Mouse (Mus musculus) forebrain, embryonic 14.5 days (tissue): ENCODE measurements around the gene Psen1. TPM values are rescaled to one million over a fixed set of nuclear protein-coding genes. Genes with fewer than 3 reads are reported as not detected.

Experiments
- ATAC-seq: fragments of 200-750 bp; cut with Nextera tagmentation; 2 replicates; pipeline ENCODE4 v1.8.0; 2017; ENCODE audit warnings: mild to moderate bottlenecking, moderate library complexity
- DNase-seq: peaks from one replicate; pipeline ENCODE4 v3.0.0-alpha.2; 2015; ENCODE audit warnings: low spot score
- H3K27ac ChIP-seq: fragments of 300-500 bp; sonication (generic); 2 replicates; pipeline ENCODE4 v1.5.1; 2014; ENCODE audit warnings: low read depth, mild to moderate bottlenecking, control low read depth, low read length, moderate library complexity
- H3K27me3 ChIP-seq: fragments of 300-500 bp; sonication (generic); replicated peaks from 2 replicates; pipeline ENCODE4 v1.6.1; 2014; ENCODE audit warnings: low read length, control low read depth, mixed read lengths; ENCODE audit not compliant: control insufficient read depth, insufficient read depth
- H3K36me3 ChIP-seq: fragments of 300-500 bp; sonication (generic); 2 replicates; pipeline ENCODE4 v1.6.1; 2014; ENCODE audit warnings: low read length, control low read depth; ENCODE audit not compliant: control insufficient read depth, insufficient read depth
- H3K4me1 ChIP-seq: fragments of 300-500 bp; sonication (generic); 2 replicates; pipeline ENCODE4 v1.6.1; 2014; ENCODE audit warnings: antibody characterized with exemption, low read length, control low read depth; ENCODE audit not compliant: control insufficient read depth, insufficient read depth
- H3K4me2 ChIP-seq: fragments of 300-500 bp; sonication (generic); 2 replicates; pipeline ENCODE4 v1.6.1; 2014; ENCODE audit warnings: mild to moderate bottlenecking, control low read depth, low read length
- H3K4me3 ChIP-seq: fragments of 300-500 bp; sonication (generic); 2 replicates; pipeline ENCODE4 v1.5.1; 2014; ENCODE audit warnings: low read depth, low read length, control low read depth
- H3K9ac ChIP-seq: fragments of 300-500 bp; sonication (generic); 2 replicates; pipeline ENCODE4 v1.6.1; 2014; ENCODE audit warnings: mild to moderate bottlenecking, low read length, control low read depth, moderate library complexity
- H3K9me3 ChIP-seq: fragments of 300-500 bp; sonication (generic); replicated peaks from 2 replicates; pipeline ENCODE4 v1.6.1; 2016; ENCODE audit warnings: low read length, control low read depth, mixed read lengths; ENCODE audit not compliant: control insufficient read depth
- WGBS: fragments of 180-500 bp; shearing (Covaris S2); extraction: QIAGEN DNeasy Blood & Tissue Kit; methylation state at CpG from one replicate; pipeline ENCODE4 v1.1.7; 2014; 5-methylcytosine and 5-hydroxymethylcytosine counted together
- polyA plus RNA-seq: library from polyadenylated mRNA; unstranded; fragments of >200 nt; fragmentation: Nextera tagmentation; extraction: Ambion mirVana; gene quantifications from 2 replicates; pipeline ENCODE4 v1.2.1, GENCODE M21; 2014

Gene Psen1
- polyA plus RNA-seq, 1 experiment from 2014 or later = 73.4 TPM

GRCm38 (mm10) chr12:83764044-83764365, 76.1 kb downstream of the Psen1 start:
- Histone ChIP-seq H3K4me3 (peak overlapping the region; percentile 19), H3K4me2 (peak overlapping the region; percentile 61), H3K36me3 (no peaks in the 10 kb centered on the region), H3K9ac (peak overlapping the region; percentile 43; the same call in 1 of the 2 replicates), H3K27ac (no peak overlapping the region), H3K4me1 (peaks cover 14% of the 10 kb centered on the region), H3K9me3 (no peaks in the 10 kb centered on the region), H3K27me3 (no peaks in the 10 kb centered on the region)
- WGBS = 13% methylated on average over 14 of the region's 14 CpGs
- peak; percentile 13 for DNase-seq
- peak; percentile 48 for ATAC-seq

- peaks cover 14% of the 10 kb centered on the region for H3K4me1 ChIP-seq
- H3K36me3 ChIP-seq = no peaks in the 10 kb centered on the region
- no peak overlapping the region for H3K27ac ChIP-seq
- no peaks in the 10 kb centered on the region for H3K27me3 ChIP-seq
- H3K4me3 ChIP-seq = 0 out of 2 replicates have a peak overlapping the region, but pooled peaks have one; percentile 19
- DNase-seq (no peak), ATAC-seq (no peak)
- H3K9me3 ChIP-seq = no peaks in the 10 kb centered on the region
- peak overlapping the region; percentile 61; the same call in 1 of the 2 replicates for H3K4me2 ChIP-seq
- H3K9ac ChIP-seq = no peak overlapping the region
- WGBS = 81% methylated on average over 10 of the region's 10 CpGs
These were observed 76.6 kb downstream of the Psen1 start for GRCm38 (mm10) chr12:83764519-83764918.

DNA sequence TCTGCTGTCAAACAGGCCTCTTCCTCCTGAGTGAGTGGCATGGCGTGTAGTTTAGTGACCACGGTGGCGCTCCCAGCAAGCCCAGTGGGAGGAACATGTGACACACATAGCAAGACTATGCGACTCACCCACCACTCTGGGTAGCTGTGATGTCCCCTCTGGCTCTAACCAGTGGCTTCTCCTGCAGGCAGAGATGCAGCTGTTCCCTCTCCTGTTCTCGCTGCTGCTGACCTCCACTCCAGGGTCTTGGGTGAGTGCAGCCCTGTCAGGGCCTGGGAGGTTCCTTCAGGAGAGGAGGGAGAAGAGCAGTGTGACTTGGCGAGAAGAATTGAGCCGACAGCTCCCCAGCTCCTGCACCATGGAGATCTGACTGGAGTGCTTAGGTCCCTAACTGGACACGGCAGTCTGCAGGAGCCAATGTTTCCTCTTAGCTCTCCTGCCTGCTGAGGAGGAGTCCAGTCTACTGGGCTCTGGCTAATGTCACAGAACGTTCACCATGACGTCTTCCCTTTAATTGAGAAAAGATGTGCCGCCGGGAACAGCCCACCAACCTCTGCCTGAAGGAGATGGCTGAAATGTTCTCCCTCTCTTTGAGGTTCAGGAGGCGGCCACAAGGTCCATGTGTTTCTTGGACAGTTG, 78.1 kb downstream of the Psen1 start:
- peaks cover 19% of the 10 kb centered on the region for H3K4me1 ChIP-seq
- ATAC-seq (no peak), DNase-seq (no peak)
- no peak overlapping the region for H3K27ac ChIP-seq
- H3K9ac ChIP-seq = no peak overlapping the region
- H3K9me3 ChIP-seq = no peaks in the 10 kb centered on the region
- no peak overlapping the region for H3K4me2 ChIP-seq
- H3K36me3 ChIP-seq = no peaks in the 10 kb centered on the region
- H3K27me3 ChIP-seq = no peaks in the 10 kb centered on the region
- 86% methylated on average over 13 of the region's 13 CpGs for WGBS
- no peak overlapping the region for H3K4me3 ChIP-seq

DNA sequence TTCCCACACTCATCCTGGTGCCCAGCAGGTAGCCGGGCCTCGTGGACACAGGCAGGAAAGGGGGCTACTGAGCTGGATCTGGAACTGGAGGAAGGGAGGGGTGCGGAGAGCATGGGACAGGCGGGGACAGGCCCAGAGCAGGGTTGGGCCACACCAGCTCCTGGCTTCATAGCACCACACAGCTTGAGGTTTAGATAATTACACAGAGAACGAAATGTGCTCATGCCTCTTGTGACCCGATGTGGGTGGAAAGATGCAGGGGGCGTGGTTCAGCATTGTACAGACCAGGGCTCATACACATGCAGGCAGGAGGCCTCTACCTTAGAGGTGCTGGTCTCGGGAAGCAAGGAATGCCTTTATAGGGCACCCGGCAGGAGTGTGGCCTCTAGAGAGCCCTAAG, 79.9 kb downstream of the Psen1 start:
- Histone ChIP-seq H3K36me3 (no peaks in the 10 kb centered on the region), H3K27me3 (no peaks in the 10 kb centered on the region), H3K4me3 (no peak overlapping the region), H3K4me1 (peaks cover 19% of the 10 kb centered on the region), H3K4me2 (no peak overlapping the region), H3K27ac (no peak overlapping the region), H3K9me3 (no peaks in the 10 kb centered on the region), H3K9ac (no peak overlapping the region)
- ATAC-seq = no peak
- 62% methylated on average over 9 of the region's 9 CpGs for WGBS
- DNase-seq = no peak

GRCm38 (mm10) chr12:83768235-83768899, 80.4 kb downstream of the Psen1 start:
- 88% methylated on average over 14 of the region's 14 CpGs for WGBS
- Histone ChIP-seq H3K36me3 (no peaks in the 10 kb centered on the region), H3K4me1 (peaks cover 15% of the 10 kb centered on the region), H3K9ac (no peak overlapping the region), H3K27me3 (no peaks in the 10 kb centered on the region), H3K27ac (no peak overlapping the region), H3K9me3 (no peaks in the 10 kb centered on the region), H3K4me2 (no peak overlapping the region), H3K4me3 (no peak overlapping the region)
- DNase-seq (no peak), ATAC-seq (no peak)

DNA sequence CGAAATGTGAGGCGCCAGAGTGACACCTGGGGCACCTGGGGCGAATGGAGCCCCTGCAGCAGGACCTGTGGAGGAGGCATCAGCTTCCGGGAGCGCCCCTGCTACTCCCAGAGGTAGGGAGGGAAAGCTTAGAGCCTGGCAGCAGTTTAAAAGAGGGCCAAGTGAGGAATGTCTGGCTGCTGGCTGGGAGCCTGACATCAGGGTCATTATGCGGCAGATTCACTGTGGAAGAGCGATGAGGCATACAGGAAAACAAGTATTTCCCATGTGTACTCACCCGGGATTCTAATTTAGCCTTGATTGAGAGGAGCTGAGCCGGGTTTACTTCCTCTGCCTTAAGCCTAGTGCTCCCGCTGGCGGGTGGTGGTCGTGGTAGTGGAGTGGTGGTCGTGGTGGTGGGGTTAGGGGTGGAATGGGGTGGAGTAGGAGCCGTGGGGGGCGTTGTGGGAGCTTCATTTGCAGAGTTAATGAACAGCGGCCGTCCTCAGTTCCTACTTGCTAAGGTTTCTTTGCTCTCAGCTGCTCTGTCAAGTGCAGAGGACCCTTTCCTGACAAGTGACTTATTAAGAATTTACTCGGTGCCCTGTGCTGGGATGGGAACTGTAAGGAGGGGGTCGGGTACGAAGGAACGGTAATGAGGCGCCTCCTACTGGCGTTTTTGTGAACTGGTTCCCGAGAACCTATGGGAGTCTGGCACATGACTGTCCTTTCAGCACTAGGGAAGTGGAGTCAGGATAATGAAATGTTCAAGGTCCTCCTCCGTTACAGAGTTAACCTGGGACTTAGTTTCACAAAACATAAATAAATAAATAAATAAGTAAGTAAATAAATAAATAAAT, 82.7 kb downstream of the Psen1 start:
- H3K9ac ChIP-seq = peak overlapping the region; percentile 25; the same call in 1 of the 2 replicates

GRCm38 (mm10) chr12:83775621-83776020, 87.7 kb downstream of the Psen1 start:
- no peak for ATAC-seq
- no peak overlapping the region for H3K4me3 ChIP-seq
- H3K27ac ChIP-seq = no peak overlapping the region
- DNase-seq = no peak
- 63% methylated on average over 12 of the region's 12 CpGs for WGBS
- no peaks in the 10 kb centered on the region for H3K27me3 ChIP-seq
- H3K9ac ChIP-seq = no peak overlapping the region
- no peaks in the 10 kb centered on the region for H3K9me3 ChIP-seq
- H3K4me1 ChIP-seq = no peaks in the 10 kb centered on the region
- no peak overlapping the region for H3K4me2 ChIP-seq
- H3K36me3 ChIP-seq = no peaks in the 10 kb centered on the region

More for the DNA sequence above, 82.7 kb downstream of the Psen1 start:
- ATAC-seq (peak; percentile 63), DNase-seq (peak; percentile 79)
- no peak overlapping the region for H3K27ac ChIP-seq
- WGBS = 5% methylated on average over 25 of the region's 25 CpGs
- no peak overlapping the region for H3K4me3 ChIP-seq
- no peaks in the 10 kb centered on the region for H3K9me3 ChIP-seq
- H3K27me3 ChIP-seq = no peaks in the 10 kb centered on the region
- peaks cover 5% of the 10 kb centered on the region; the same call in 1 of the 2 replicates for H3K4me1 ChIP-seq
- peak overlapping the region; percentile 31; the same call in 1 of the 2 replicates for H3K4me2 ChIP-seq
- H3K36me3 ChIP-seq = no peaks in the 10 kb centered on the region

DNA sequence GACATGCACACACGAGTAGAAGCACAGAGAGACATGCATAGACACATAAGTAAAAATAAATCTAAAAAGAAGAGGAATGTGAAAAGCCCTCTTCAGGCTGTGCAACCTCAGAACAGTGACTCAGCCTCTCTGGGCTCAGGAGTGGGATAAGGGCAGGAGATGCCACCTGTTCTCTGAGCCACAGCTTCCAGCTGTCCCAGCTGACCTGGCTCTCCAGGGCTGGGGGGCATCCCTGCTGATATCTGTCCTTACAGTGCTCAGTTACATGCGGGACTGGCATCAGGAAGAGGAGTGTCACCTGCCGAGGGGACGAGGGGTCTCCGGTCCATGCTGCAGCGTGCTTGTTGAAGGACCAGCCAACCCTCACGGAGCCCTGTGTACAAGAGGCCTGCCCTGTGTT, 88.8 kb downstream of the Psen1 start:
- no peak for DNase-seq

More for the DNA sequence above, 88.8 kb downstream of the Psen1 start:
- Histone ChIP-seq H3K27me3 (no peaks in the 10 kb centered on the region), H3K9me3 (no peaks in the 10 kb centered on the region), H3K36me3 (no peaks in the 10 kb centered on the region), H3K27ac (no peak overlapping the region), H3K9ac (no peak overlapping the region), H3K4me2 (no peak overlapping the region), H3K4me1 (no peaks in the 10 kb centered on the region), H3K4me3 (no peak overlapping the region)
- ATAC-seq = no peak
- WGBS = 88% methylated on average over 7 of the region's 7 CpGs
